Mouse (Mus musculus) kidney, adult 2 months (tissue): ENCODE data around the gene Ppie. TPM values are rescaled to one million over a fixed set of nuclear protein-coding genes. Genes with fewer than 3 reads are reported as not detected.
"Not testable (repeated sequence)": the region's sequence is repeated elsewhere in the genome, so short reads cannot be mapped to it uniquely, and the experiment has no call there.

Source experiments
- DNase-seq: peaks from one replicate; pipeline ENCODE4 v3.0.0; 2021
- H3K27ac ChIP-seq: fragments of 200-500 bp; 2 replicates; pipeline ENCODE4 v1.5.1; 2012; ENCODE audit warnings: low read depth, low read length, control low read depth, inconsistent platforms; ENCODE audit not compliant: insufficient read depth
- H3K27me3 ChIP-seq: fragments of 200-500 bp; replicated peaks from 2 replicates; pipeline ENCODE4 v1.6.1; 2012; ENCODE audit warnings: mild to moderate bottlenecking, moderate library complexity, low read length, inconsistent platforms; ENCODE audit not compliant: control insufficient read depth, insufficient read depth
- H3K36me3 ChIP-seq: fragments of 200-500 bp; 2 replicates; pipeline ENCODE4 v1.6.1; 2012; ENCODE audit warnings: mild to moderate bottlenecking, moderate library complexity, low read length, inconsistent platforms; ENCODE audit not compliant: control insufficient read depth, insufficient read depth
- H3K4me1 ChIP-seq: fragments of 200-500 bp; 2 replicates; pipeline ENCODE4 v1.6.1; 2011; ENCODE audit warnings: low read length; ENCODE audit not compliant: control insufficient read depth, insufficient read depth
- H3K4me3 ChIP-seq: fragments of 200-500 bp; 2 replicates; pipeline ENCODE4 v1.5.1; 2011; ENCODE audit warnings: mild to moderate bottlenecking, low read depth, low read length, control low read depth; ENCODE audit not compliant: insufficient read depth
- CTCF ChIP-seq: fragments of 200-500 bp; conservative IDR thresholded peaks from 2 replicates; pipeline ENCODE4 v1.5.1; 2011; ENCODE audit warnings: low read depth, mild to moderate bottlenecking, control low read depth, low read length, moderate library complexity, mixed read lengths; ENCODE audit not compliant: insufficient read depth, insufficient read length
- POLR2A ChIP-seq: fragments of 200-500 bp; IDR thresholded peaks from one replicate; pipeline ENCODE4 v1.6.1; 2011; ENCODE audit warnings: low read depth, low read length, control low read depth
- WGBS: fragments of 180-500 bp; shearing (Covaris S2); methylation state at CpG from one replicate; pipeline ENCODE4 v1.1.7; 2018; 5-methylcytosine and 5-hydroxymethylcytosine counted together
- polyA plus RNA-seq: library from polyadenylated mRNA; depleted of rRNA; stranded (reverse); fragments of >200 nt; gene quantifications from 2 replicates; pipeline ENCODE4 v1.2.3, GENCODE M21; 2012

The Ppie gene
- polyA plus RNA-seq, 1 experiment: 17.3 TPM

DNA sequence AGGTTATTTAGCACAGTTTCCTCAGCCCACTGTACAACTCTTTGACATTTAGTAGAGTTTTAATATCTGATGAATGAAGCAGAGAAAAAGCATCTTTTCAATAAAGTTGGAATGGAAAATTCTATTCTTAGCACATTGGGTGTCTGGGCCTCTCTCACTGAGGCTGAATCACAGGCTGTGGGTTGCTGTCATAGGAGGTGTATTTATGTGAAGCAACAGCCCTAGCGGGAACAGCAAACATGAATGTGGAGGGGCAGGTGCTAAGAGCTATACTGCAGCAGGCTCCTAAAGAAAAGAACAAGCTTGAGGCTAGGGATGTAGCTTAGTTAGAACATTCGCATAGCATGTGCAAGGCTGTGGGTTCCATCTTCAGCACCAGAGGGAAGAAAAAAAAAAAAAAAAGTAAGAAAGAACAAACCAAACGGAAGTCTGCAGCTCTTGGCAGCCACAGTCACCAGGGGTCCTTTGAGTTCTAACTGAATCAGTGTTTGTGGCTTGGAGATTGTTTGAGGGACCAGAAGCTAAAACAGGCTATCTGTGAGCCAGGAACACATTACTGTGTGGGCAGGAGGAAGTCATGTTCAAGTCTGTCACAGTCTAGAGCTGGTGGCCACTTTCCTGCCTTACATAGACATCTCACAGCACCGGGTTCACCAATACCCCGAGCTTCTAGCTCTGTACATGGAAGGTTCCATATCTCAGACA lies 7.8 kb upstream of the Ppie start:
- Histone ChIP-seq H3K27me3 (no peaks in the 10 kb centered on the region), H3K4me1 (no peaks in the 10 kb centered on the region), H3K36me3 (no peaks in the 10 kb centered on the region), H3K4me3 (no peak overlapping the region), H3K27ac (no peak overlapping the region)
- DNase-seq: no peak
- WGBS: 74% methylated on average over 5 of the region's 5 CpGs
- TF ChIP-seq CTCF (no peak), POLR2A (no peak)

DNA sequence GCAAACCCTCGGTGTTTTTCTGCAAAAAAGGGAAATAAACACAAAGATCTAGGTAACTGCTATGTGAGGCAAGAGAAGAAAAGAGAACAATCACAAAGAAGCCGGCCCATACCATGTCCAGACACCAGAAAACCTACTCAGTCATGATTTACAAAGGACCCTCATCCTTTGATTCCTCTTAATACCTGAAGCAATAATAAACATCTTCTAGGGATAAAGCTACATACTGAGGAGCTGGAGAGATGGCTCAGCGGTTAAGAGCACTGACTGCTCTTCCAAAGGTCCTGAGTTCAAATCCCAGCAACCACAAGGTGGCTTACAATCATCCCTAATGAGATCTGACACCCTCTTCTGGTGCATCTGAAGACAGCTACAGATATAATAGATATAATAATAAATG lies 2.2 kb downstream of the Ppie start:
- Histone ChIP-seq H3K4me3 (no peak overlapping the region), H3K4me1 (no peaks in the 10 kb centered on the region), H3K36me3 (peaks cover 1% of the 10 kb centered on the region), H3K27me3 (no peaks in the 10 kb centered on the region), H3K27ac (no peak overlapping the region)
- DNase-seq: no peak
- WGBS: 91% methylated on average over 3 of the region's 3 CpGs
- no peak for TF ChIP-seq CTCF
- no peak for TF ChIP-seq POLR2A

DNA sequence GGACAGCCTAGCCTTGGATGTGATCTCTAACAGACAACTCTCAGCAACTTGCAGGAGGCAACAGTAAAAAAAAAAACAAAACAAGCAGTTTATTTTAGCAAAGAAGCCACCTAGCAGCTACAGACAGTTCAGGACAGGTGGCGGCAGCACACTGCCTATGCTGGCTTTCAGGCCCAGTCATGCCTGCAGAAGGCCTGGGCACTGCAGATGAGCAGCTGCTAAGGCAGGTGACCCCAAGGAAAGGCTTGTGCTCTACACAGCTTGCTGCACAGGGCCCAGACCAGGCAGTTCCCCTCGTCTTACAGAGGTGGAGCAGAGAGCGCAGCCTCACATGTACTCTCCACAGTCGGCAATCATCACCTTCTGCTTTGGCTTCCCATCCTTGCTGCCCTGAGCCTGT lies 12.7 kb downstream of the Ppie start:
- Histone ChIP-seq H3K4me3 (no peak overlapping the region), H3K4me1 (no peaks in the 10 kb centered on the region), H3K36me3 (peaks cover 3% of the 10 kb centered on the region), H3K27me3 (no peaks in the 10 kb centered on the region), H3K27ac (no peak overlapping the region)
- DNase-seq: no peak
- TF ChIP-seq CTCF (no peak), POLR2A (no peak)
- WGBS: 93% methylated on average over 4 of the region's 4 CpGs

DNA sequence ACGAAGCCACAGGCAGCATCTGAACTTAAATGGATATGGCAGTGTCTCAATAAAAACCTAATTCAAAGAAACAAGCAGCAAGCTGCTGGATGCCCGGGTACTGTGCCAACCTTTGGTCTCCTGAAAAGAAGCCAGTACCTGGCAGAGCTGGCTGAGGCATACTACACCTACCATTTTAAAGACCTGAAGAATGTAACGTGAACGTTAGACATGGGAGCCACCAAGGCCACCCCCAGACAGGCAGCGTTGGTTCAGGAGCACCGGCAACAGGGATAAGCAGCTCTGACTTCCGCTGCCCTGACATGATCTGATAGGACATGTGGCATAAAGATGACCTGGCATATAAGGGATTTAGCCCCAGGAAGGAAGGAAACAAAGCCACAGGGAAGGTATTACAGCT lies 13.1 kb downstream of the Ppie start:
- TF ChIP-seq POLR2A (no peak), CTCF (no peak)
- H3K27me3 ChIP-seq: no peaks in the 10 kb centered on the region
- H3K36me3 ChIP-seq: peaks cover 3% of the 10 kb centered on the region
- no peak for DNase-seq
- no peak overlapping the region for H3K27ac ChIP-seq
- 91% methylated on average over 7 of the region's 7 CpGs for WGBS
- no peaks in the 10 kb centered on the region for H3K4me1 ChIP-seq
- no peak overlapping the region for H3K4me3 ChIP-seq

DNA sequence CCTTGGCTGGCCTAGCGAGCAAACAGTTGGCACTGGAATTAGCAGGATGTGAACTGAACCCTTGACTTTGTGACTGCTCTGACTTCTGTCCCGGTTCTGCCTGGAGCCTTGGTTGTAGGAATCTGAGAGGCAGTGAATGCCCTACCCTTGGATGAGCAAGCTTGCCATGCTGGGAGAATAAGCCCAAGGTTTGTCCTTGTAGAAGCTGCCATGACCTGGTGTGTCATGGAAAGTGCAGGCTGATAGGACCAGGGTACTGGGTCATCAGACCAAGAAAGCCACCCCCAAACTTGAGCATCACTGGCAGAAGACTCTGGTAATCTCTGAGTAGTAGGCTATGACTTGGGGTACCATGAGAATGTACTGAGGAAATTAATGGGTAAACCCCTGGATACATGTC lies 18.5 kb downstream of the Ppie start:
- H3K36me3 ChIP-seq: no peaks in the 10 kb centered on the region
- no peaks in the 10 kb centered on the region for H3K27me3 ChIP-seq
- no peak for TF ChIP-seq CTCF
- TF ChIP-seq POLR2A: no peak
- H3K4me1 ChIP-seq: no peaks in the 10 kb centered on the region
- H3K4me3 ChIP-seq: no peak overlapping the region
- H3K27ac ChIP-seq: no peak overlapping the region
- DNase-seq: no peak
- WGBS: 82% methylated on average over 2 of the region's 2 CpGs

DNA sequence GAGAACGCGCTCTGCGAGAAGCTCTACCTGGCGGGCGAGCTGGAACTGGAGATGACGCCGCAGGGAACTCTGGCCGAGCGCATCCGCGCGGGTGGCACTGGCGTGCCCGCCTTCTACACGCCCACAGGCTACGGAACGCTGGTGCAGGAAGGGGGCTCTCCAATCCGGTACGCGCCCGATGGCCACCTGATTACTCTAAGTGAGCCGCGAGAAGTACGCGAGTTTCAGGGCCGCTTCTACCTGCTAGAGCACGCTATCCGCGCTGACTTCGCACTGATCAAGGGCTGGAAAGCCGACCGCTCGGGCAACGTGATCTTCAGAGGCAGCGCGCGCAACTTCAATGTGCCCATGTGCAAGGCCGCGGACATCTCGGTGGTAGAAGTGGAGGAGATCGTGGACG lies 23.1 kb downstream of the Ppie start:
- not testable (repeated sequence) for H3K27me3 ChIP-seq, H3K4me1 ChIP-seq, H3K27ac ChIP-seq, H3K36me3 ChIP-seq, H3K4me3 ChIP-seq, DNase-seq
- WGBS: 18% methylated on average over 41 of the region's 42 CpGs

DNA sequence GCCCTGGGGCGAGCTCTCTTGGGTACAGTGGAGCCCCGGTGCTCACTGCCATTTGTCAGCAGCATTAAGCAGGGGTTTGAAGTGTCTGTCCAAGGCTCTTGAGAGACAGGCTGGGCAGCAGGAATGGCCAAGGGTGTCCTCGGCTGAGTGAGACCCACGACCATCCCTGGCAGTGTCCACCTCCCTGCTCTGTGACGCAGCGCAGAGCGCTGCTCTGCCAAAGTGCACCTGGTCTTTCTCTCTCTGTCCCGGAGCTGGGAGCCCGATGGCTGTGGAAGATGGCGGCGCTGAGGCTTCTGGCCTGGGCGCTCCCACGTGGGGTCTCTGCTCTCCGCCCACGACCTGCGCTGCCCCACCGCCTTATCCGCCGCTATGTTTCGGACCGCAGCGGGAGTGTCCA lies 23.7 kb downstream of the Ppie start, which contains the start of gene Oxct2b:
Gene Oxct2b (plus strand): TSS at position 256 of the 400 bp plus-strand sequence.
- no peak within 1 kb of the TSS for H3K27ac ChIP-seq
- no peaks in the 10 kb centered on the region for H3K4me1 ChIP-seq
- no peaks in the 10 kb centered on the region for H3K36me3 ChIP-seq
- WGBS: 10% methylated on average over 22 of the region's 22 CpGs
- DNase-seq: no peak
- no peaks in the 10 kb centered on the region for H3K27me3 ChIP-seq
- H3K4me3 ChIP-seq: no peak within 1 kb of the TSS
- TF ChIP-seq CTCF (no peak), POLR2A (no peak)

DNA sequence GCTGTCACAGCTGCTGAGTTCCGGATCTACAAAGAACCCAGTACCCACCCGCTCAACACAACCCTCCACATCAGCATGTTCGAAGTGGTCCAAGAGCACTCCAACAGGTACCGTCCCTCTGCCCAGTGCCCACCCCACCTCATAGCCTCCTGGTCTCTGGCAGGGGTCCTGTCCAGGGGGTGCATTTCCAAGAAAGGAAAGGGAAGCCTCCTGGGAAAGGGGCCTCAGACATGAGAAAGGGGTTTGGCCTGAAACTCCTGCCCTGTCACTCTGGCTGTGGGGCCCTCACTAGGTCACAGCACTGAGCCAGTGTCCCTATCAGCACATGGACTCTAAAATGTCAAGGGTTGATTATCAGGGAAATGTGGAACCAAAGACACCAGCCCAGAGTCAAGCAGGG lies 25.1 kb downstream of the Ppie start:
- H3K27me3 ChIP-seq, DNase-seq, H3K27ac ChIP-seq, H3K4me1 ChIP-seq, H3K4me3 ChIP-seq, H3K36me3 ChIP-seq: not testable (repeated sequence)
- WGBS: 85% methylated on average over 4 of the region's 4 CpGs
